Mouse (Mus musculus) ES-E14 (cell line): ENCODE data around the gene Rras. TPM values are rescaled to one million over a fixed set of nuclear protein-coding genes. Genes with fewer than 3 reads are reported as not detected.

Experiments used
- DNase-seq: peaks from one replicate; pipeline ENCODE4 v3.0.0-alpha.2; 2013; ENCODE audit warnings: low read depth, low spot score
- H3K27ac ChIP-seq: 2 replicates; pipeline ENCODE4 v1.5.1; 2012; ENCODE audit warnings: low read depth, mild to moderate bottlenecking, low read length, moderate library complexity, mixed read lengths; ENCODE audit not compliant: poor library complexity, insufficient read depth, severe bottlenecking
- H3K36me3 ChIP-seq: 2 replicates; pipeline ENCODE4 v1.6.1; 2012; ENCODE audit warnings: mild to moderate bottlenecking, low read length, moderate library complexity, mixed read lengths; ENCODE audit not compliant: control insufficient read depth, poor library complexity, insufficient read depth, severe bottlenecking
- H3K4me1 ChIP-seq, 2 experiments: fragments of 150-350 bp in 1 of 2; sonication (generic) in 1 of 2; 2 replicates each; pipeline ENCODE4 v1.6.1; 2012; ENCODE audit warnings: low read length in 2 of 2, mild to moderate bottlenecking in 1 of 2, mixed read lengths in 1 of 2; ENCODE audit not compliant: control insufficient read depth in 2 of 2, insufficient read depth in 2 of 2, poor library complexity in 1 of 2
- H3K4me3 ChIP-seq, 2 experiments: fragments of 150-350 bp in 1 of 2; sonication (generic) in 1 of 2; 2 replicates each; pipeline ENCODE4 v1.5.1; 2012; ENCODE audit warnings: low read length in 2 of 2, low read depth in 1 of 2, mild to moderate bottlenecking in 1 of 2, mixed read lengths in 1 of 2; ENCODE audit not compliant: insufficient read depth in 1 of 2, poor library complexity in 1 of 2, severe bottlenecking in 1 of 2
- H3K9ac ChIP-seq: 2 replicates; pipeline ENCODE4 v1.6.1; 2012; ENCODE audit warnings: low read depth, mild to moderate bottlenecking, low read length, mixed read lengths; ENCODE audit not compliant: poor library complexity, insufficient read depth, severe bottlenecking
- H3K9me3 ChIP-seq: fragments of 150-350 bp; sonication (generic); 2 replicates; pipeline ENCODE4 v1.6.1; 2012; ENCODE audit warnings: low read depth, mild to moderate bottlenecking, low read length; ENCODE audit not compliant: control insufficient read depth, insufficient read depth
- CHD2 ChIP-seq: IDR thresholded peaks from 2 replicates; pipeline ENCODE4 v1.6.1; 2014; ENCODE audit warnings: mild to moderate bottlenecking, low read depth, low read length, inconsistent platforms
- HCFC1 ChIP-seq: IDR thresholded peaks from 2 replicates; pipeline ENCODE4 v1.6.1; 2012; ENCODE audit warnings: low read length, inconsistent platforms, borderline replicate concordance; ENCODE audit not compliant: insufficient read depth
- MAFK ChIP-seq: IDR thresholded peaks from 2 replicates; pipeline ENCODE4 v1.6.1; 2014; ENCODE audit warnings: mild to moderate bottlenecking, low read depth, low read length, inconsistent platforms; ENCODE audit not compliant: insufficient read depth
- ZC3H11A ChIP-seq: IDR thresholded peaks from 2 replicates; pipeline ENCODE4 v1.6.1; 2012; ENCODE audit warnings: low read depth, mild to moderate bottlenecking, inconsistent platforms, low read length, borderline replicate concordance
- ZNF384 ChIP-seq: IDR thresholded peaks from 2 replicates; pipeline ENCODE4 v1.6.1; 2012; ENCODE audit warnings: low read depth, low read length, inconsistent platforms
- in situ Hi-C, 2 experiments: fragments of 600-800 bp; cut with MboI; formaldehyde crosslinking; loops; one replicate each; pipeline ENCODE4 v1.15.1; 2025; ENCODE audit warnings: low sequenced_read_pairs in 2 of 2, inconsistent platforms in 1 of 2; ENCODE audit not compliant: unreplicated experiment in 2 of 2
- total RNA-seq: library from RNA; depleted of rRNA; stranded (reverse); fragments of 300-350 nt; gene quantifications from 2 replicates; pipeline ENCODE4 v1.2.3, GENCODE M21; 2012

The Rras gene
- total RNA-seq, 1 experiment, result 14.4 TPM

- H3K9me3 ChIP-seq, result no peaks in the 10 kb centered on the region
- in situ Hi-C loops, result no loop called here
- H3K9ac ChIP-seq, result no peak overlapping the region
- H3K36me3 ChIP-seq, result peaks cover 29% of the 10 kb centered on the region
- H3K27ac ChIP-seq, result no peak overlapping the region
- DNase-seq, result no peak
- peaks cover 3 to 10% of the 10 kb centered on the region in 2 experiments; a peak in 3 of 4 replicates for H3K4me1 ChIP-seq
- TF ChIP-seq MAFK, result no peak
- no peak for TF ChIP-seq CHD2
- H3K4me3 ChIP-seq, result no peak overlapping the region
These were observed 3.7 kb upstream of the Rras start for GRCm38 (mm10) chr7:45014096-45014451.

GRCm38 (mm10) chr7:45015344-45015956, 2.3 kb upstream of the Rras start:
- H3K9me3 ChIP-seq, result no peaks in the 10 kb centered on the region
- peaks cover 26% of the 10 kb centered on the region for H3K36me3 ChIP-seq
- DNase-seq, result no peak
- in situ Hi-C loops, result no loop called here
- TF ChIP-seq HCFC1 (no peak), MAFK (no peak), CHD2 (no peak), ZC3H11A (no peak), ZNF384 (no peak)
- H3K27ac ChIP-seq, result peak overlapping the region; percentile 69
- H3K4me1 ChIP-seq, result peaks cover 3 to 15% of the 10 kb centered on the region in 2 experiments; a peak in 3 of 4 replicates
- peak overlapping the region; percentile 92 for H3K9ac ChIP-seq
- H3K4me3 ChIP-seq, result peak overlapping the region; percentile 93 to 96

- Histone ChIP-seq H3K4me1 (peaks cover 3 to 15% of the 10 kb centered on the region in 2 experiments; a peak in 3 of 4 replicates), H3K9me3 (no peaks in the 10 kb centered on the region), H3K4me3 (peak within 1 kb of the TSS; percentile 93 to 96), H3K27ac (peak within 1 kb of the TSS; percentile 69), H3K36me3 (peaks cover 26% of the 10 kb centered on the region), H3K9ac (peak within 1 kb of the TSS; percentile 92)
- in situ Hi-C loops, result no loop called here
- TF ChIP-seq MAFK (no peak), ZC3H11A (no peak), HCFC1 (peak; percentile 97)
- DNase-seq, result peak; percentile 99
These were observed 1.7 kb upstream of the Rras start, which contains the start of gene Scaf1 for GRCm38 (mm10) chr7:45015957-45016612. Scaf1 (minus strand) TSS chr7:45016363.

GRCm38 (mm10) chr7:45016761-45017160, 1.0 kb upstream of the Rras start:
- Histone ChIP-seq H3K4me1 (peaks cover 3 to 15% of the 10 kb centered on the region in 2 experiments; a peak in 3 of 4 replicates), H3K9me3 (no peaks in the 10 kb centered on the region), H3K36me3 (peaks cover 20% of the 10 kb centered on the region), H3K9ac (peak overlapping the region; percentile 46), H3K27ac (no peak overlapping the region), H3K4me3 (peak overlapping the region; percentile 59 to 79)
- no peak for DNase-seq
- in situ Hi-C loops, result no loop called here
- TF ChIP-seq CHD2 (no peak), ZC3H11A (no peak), ZNF384 (no peak), MAFK (no peak), HCFC1 (no peak)
